Mouse (Mus musculus): ENCODE measurements around the gene Dcbld2.

DNA sequence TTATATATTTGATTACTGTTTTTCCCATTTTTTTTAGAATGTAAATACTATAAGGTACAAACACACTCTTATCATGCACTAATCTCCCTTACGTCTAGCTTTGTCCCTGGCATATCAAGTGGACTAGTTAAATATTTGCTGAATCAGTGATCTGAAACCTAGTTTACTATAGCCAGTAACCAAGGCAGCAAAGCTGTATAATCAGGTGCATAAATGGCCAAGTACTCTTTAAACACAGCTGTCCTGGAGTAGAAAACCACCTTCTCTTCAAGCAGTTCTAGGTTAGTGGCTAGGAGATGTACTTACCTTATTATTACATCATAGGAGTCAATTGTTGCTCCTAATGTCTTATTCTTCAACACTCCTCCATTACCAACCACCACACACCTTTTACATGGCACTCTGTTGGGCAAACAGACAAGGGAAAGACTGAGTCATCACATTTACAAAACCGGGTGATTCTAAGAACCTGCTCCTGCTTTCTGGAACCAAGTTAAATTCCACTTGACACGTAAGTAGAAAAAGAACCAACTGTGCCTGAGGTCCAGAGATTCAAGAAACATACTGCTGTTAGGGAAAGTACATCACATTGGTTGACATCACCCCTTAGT, 67.4 kb downstream of the Dcbld2 start:
- TF ChIP-seq GATA1 (IDR thresholded peaks at IDR 0.05; ENCODE audit: low read length) (no peak), TAL1 (IDR thresholded peaks at IDR 0.05; ENCODE audit: low read length) (no peak)

All from erythroblast, embryonic 14.5 days (primary cell).